Mouse (Mus musculus) megakaryocyte-erythroid progenitor cell, adult 5-6 weeks (primary cell): Measurements from ENCODE around the gene Napepld. TPM values are rescaled to one million over a fixed set of nuclear protein-coding genes. Genes with fewer than 3 reads are reported as not detected.
"Not testable (repeated sequence)": the region's sequence is repeated elsewhere in the genome, so short reads cannot be mapped to it uniquely, and the experiment has no call there.

Experiments used
- ATAC-seq: replicated peaks from 2 replicates; pipeline ENCODE4 v1.8.0; 2016; ENCODE audit warnings: mild to moderate bottlenecking, inconsistent platforms; ENCODE audit not compliant: severe bottlenecking, poor library complexity, low FRiP score, low TSS enrichment
- total RNA-seq, 2 experiments: library from RNA; stranded (forward) in 1 of 2; stranded (reverse) in 1 of 2; fragments of 200-1000, 215-1000 nt in 1 of 2; fragments of >200 nt in 1 of 2; fragmentation: Nextera tagmentation in 1 of 2; gene quantifications; 2 replicates each; pipeline ENCODE4 v1.2.3; 2014 to 2017

The Napepld gene
- total RNA-seq, 2 experiments from 2014 or later = 1.4 to 2.3 TPM

DNA sequence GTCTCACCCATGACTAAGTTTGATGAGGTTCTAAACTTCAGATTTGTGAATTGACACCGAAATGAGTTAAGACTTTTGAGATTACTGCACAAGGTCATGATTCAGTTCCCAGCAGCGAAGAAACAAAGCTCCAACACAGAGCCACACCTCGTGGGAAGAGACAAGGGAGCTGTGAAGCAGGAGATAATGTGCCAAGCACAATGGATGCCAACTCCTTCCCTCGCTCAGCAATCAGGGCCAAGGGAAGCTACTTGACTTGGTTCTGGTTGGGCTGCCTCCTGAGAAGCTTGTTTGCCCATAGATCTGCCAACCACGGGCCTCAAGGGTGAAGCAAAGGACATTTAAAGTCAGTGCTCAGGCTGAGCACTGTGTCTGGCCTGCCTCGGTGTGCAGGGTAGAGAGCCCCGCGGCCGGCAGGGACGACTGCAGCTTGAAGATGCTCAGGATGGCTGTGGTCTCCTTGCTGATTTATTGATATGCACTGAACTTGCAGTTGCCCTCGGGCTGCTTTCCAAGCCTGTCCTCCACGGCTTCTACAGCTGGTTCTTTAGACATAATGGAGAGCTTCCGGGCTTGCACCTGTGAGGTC lies 11.0 kb upstream of the Napepld start:
- ATAC-seq = 0 out of 2 replicates have a peak, but pooled peaks have one; percentile 18

DNA sequence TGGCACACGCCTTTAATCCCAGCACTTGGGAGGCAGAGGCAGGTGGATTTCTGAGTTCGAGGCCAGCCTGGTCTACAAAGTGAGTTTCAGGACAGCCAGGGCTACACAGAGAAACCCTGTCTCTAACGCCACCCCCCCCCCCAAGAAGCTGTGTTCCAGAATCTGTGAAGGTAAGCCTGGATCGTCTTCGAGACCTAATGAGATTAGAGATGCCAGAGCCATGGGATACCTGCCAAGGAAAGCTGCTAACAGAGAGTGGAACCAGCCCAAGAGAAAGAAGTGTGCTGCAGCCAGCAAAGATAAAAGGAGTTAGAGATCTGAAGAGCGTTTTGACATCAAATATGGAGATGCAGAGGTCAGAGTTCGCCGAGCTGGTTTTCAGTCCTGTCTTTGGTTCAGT lies 6.8 kb upstream of the Napepld start:
- ATAC-seq = not testable (repeated sequence)

DNA sequence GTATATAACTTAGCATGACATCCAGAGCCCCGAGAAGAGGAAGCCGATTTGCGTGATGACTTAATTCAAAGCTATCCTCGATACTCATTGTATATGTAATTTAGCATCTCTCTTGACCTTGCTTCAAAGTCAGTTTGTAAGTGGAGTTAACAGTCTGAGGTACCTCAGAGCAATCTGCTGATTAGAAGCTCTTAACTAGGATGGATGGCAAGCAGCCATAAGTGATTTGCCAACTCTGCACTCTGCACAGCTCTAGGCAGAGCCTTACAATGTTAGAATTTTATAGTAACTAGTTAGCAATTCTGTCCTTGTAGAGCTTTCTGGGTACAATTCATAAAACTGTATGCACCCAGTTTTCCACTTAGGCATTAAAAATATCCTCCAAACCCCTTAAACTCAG lies 5.3 kb upstream of the Napepld start:
- no peak for ATAC-seq

DNA sequence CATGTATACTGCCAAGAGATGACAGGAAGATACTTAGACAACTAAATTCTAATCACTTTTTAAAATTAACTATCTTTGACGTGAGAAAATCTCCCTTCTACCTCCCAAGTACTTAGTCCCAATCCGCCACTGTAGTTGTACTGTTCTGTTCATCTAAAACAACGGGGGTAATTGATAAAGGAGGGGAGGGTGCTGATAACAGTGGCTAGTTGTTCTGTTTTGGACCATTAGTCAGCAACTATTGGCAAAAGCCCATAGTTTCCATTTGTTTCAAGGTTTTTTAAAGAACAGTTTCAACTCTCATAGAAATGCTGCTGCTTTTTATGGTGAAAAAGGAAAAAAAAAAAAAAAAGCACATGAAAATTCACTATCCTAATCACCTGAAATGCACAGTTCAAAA lies 2.5 kb upstream of the Napepld start:
- no peak for ATAC-seq

DNA sequence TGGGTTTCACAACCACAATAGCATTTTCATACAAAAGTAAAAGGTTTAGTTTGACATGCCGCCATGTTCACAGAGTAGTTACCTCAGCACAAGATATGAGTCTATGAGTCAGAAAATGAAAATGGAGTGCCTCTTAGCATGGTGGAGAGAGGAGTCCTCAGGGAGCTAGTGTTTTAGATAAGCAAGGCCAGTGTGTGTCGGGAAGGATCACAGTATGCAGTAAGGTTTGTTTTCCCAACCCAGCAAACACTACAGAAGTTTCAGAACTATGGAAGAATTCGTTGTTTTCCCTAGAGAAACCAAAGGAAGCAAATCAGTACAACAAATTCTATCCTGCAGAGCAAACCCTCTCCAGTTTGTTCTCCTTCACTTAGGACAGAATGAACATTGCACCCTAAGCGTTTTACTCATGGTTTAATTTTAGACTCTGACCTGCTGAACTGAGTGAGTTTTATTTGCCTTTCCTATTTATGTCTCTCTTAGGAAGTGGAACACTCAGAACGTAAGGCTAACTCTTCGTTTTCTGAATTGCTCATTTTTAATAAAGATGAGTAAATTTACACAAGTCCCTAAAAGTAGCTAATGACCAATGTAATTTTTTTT lies 1.8 kb upstream of the Napepld start:
- ATAC-seq = no peak

DNA sequence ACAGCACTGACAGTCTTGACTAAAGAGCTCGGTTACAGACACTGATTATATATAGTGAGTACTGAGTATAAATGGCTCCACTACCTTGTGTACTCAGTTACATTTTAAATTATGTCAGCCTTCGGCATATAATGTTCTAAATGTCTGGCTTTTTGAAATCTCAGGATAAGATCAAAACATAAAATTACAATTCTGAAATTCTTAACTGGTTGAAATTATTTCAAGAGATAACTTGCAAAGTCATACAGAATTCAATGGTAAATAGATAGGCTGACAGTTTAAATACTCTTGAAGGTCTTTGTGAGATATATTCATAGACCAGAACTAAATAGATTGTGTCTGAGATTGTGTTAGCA lies 791 bp upstream of the Napepld start:
- ATAC-seq = no peak

DNA sequence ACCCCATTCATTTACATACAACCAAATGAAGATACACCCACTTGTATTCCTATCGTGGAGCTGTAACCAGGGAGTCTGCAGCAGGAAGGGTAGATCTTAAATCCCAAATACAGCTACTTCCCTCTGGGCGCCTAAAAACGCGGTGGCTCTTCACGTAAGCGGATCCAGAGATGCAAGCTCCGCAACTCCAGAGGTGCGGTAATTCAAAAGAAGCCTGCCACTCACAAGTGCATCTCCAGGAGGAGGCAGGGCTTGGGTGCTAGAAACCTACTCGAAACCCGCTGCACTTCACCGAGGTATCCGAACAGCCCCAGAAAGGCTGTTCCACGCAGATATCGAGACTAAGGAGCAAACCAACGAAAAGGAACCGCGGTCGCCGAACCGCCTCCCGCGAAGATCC lies 262 bp downstream of the Napepld start:
- ATAC-seq = peak; percentile 70

DNA sequence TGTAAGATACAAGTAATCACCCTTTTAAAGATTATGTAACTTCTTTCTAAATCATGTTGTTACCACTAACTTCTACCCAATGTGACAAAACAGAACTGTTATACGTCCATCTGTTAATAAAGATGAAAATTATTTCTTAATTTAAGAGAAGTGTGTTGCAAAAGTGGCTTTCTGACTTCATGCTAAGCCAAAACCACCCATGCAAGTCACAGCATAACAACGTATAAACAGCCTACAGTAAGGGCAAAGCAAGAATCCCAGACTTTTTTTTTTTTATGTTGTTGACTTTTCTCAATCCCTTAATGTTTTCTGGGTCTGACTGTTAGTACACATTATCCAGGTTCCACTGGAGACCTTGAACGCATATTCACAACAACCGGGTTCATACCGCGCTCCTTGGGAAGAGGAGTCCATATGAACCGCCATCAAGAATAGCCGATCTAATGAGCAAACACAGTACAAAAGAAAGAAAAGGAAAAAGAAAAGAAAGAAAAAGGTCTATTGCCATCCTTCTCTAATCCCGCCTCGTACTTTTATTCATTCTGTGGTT lies 849 bp downstream of the Napepld start:
- no peak for ATAC-seq

DNA sequence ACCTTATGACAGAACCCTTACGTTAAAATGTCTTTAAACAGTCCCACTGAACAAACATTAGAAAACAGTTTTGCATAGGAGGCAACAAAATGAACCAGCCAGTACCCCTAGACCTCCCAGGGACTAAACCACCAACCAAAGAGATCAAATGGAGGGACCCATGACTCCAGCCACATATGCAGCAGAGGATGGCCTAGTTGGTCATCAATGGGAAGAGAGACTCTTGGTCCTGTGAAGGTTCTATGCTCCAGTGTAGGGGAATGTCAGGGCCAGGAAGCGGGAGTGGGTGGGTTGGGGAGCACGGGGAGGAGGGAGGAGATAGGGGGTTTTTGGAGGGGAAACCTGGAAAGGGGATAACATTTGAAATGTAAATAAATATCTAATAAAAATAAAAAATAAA lies 1.6 kb downstream of the Napepld start:
- not testable (repeated sequence) for ATAC-seq

DNA sequence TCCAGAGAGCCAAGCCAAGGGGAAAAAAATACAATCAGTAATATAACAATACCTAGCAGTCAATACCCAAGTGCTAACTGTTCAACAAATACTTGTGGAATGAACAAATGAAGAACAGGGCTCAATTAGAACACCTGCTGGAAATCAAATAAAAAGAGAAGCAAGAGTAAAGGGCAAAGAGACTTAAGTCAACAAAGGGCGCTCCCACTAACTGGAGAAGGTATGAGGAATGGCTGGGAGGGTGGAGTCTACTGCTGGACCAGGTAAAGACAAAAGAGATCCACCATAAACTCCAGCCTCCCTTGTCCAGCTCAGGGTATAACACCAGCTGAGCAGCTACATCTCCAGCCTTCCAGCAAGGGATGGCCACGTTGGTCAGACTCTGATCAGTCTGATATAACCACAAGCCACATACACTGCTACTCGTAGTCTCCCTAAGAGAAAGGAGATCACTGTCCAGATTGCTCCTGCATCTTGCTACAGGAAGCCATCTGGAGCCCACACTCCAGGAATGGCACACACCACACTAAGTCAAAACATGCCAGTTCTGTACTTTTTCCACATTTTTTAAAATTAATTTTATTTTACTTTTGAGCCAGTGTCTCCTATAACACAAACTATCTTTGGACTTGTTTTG lies 6.2 kb downstream of the Napepld start:
- no peak for ATAC-seq

DNA sequence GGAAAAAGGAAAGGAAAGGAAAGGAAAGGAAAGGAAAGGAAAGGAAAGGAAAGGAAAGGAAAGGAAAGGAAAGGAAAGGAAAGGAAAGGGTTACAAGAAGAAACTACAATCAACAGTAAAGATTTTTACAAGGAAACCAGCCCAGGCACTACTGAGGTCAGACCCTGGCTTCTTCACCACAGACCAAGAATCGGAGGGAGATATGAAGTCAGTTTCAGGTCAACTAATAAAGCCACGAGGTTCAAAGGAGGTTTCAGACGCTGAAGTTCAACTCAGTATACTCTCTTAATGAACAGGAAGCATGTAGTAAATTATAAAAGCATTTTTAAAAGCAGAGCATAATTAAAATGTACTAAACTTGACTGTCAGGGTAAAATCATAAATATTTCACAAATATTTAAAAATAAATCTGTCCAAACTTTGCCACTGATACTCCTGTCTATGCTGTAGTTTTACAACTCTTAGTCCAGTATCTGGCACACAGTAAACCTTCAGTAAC lies 7.8 kb downstream of the Napepld start:
- ATAC-seq = no peak

DNA sequence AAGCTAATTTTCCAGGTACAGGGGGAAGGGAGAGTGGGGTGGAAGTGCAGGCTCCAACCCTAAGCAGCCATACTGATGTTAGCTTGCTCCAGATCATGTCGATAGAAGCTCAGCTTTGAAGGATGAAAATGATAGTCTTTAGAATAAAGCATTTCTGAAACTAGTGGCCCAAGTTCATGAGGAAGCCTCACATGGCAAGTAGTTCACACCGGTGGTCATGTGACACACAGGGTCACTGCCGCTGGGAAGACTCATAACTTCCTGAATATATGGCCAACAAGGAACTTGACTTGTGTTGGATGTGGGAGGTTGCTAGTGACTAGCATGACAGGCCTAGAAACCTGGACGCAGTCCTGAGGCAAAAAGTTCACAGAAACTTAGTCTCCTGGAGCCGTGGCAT lies 9.0 kb downstream of the Napepld start:
- no peak for ATAC-seq

DNA sequence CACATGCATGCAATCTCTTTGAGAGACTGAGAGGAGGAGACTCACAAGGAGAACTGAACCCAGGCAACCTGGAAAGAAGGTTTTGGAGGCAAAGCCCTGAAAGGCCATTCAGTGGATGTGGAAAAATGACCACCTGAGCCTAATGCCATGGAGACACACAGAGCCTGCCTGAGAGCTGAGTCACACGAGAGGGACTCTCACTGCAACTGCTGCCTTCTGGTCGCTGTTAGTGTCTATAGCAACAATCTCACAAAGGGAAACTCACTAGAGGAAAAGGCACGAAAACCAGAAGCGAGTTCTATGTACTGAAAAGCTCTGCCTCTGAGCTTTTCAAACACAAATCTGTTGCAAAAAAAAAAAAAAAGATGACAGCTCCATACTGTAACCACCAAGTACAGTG lies 14.2 kb downstream of the Napepld start:
- peak; percentile 73 for ATAC-seq

DNA sequence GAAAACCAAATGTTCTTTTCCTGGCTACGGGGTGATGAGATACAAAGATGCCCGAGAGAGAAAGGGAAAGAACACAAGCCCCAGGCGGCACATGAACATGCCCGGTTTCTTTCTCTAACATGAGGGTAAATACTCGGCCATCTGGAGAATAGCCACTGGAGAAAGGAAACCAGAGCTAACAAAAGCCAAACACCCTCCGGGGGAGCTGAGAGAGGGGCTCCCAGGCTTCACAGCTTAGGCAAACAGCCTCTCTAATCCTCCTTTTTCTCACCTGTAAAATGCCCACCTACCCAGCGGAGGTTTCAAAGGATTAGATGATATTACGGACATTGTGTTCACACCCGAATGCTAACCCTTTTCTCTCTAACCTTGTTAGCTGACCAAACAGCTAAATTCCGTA lies 16.2 kb downstream of the Napepld start:
- no peak for ATAC-seq

DNA sequence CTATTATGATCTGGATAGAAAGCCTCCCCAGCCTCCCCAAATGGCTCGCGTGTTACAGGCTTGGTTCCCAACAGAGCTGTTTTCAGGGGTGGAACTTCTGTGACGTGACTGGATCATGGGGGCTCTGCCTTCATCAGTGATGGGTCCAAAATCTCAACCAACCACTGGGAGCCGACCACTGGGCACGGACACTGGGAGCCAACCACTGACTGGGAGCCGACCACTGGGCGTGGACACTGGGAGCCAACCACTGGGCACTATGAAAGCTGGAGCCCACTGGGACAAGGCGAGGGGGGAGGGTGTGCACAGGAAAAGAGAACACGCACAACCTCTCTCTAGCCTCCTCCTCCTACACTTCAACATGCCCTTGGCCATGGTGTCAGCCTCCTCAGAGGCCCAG lies 17.4 kb downstream of the Napepld start:
- no peak for ATAC-seq

DNA sequence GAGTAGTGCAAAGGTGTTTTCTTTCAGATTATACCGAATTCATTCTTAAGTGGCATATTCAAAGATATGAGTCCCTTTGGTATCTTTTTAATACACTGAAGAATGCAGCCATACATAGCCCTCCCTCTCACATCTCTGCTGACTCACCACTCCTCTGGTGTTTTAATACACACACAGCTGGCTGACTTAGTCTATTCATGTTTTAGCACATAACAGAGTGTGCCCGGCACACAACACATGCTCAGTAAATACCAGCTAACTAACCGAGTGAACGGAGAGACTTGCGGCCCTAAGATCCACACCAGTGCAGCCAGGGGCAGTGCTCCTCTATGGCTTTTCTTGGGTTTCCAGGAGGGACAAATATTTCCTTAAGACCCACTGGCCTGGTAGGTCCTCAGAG lies 20.3 kb downstream of the Napepld start:
- peak; percentile 62 for ATAC-seq

DNA sequence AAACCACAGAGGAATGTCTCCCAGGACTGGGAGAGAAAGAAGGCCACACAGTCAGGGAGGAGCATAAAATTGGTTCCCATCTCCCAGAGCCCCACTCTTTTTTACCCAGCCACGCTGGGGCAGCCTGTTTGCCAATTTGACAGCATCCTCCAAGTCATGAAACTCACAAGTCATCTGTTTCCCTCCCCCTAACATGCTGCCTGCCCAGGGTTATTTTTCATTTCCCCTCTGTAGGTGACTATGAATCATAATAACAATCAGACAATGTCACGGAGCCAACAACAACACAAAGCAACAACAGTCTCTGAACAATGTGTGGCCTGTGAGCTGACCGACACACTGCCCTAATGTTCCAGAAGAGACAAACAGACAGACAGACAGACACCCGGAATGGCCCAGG lies 21.2 kb downstream of the Napepld start:
- ATAC-seq = no peak

DNA sequence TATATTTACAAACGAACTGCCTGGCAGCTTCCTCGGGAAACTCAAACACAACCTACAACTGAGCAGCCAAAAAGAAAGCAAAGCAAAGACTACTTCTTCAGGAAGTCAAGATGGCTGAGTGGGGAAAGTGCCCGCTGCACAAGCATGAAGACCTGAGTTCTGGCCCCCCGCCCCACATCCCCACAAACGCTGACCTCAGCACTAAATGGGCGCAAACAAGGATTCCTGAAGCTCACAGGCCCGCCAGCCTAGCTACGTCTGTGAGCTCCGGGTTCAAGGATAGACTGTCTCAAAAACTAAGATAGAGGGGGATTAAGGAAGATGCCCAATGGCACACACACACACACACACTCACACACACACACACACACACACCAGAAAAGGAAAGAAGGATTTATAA lies 22.8 kb downstream of the Napepld start:
- ATAC-seq = no peak

DNA sequence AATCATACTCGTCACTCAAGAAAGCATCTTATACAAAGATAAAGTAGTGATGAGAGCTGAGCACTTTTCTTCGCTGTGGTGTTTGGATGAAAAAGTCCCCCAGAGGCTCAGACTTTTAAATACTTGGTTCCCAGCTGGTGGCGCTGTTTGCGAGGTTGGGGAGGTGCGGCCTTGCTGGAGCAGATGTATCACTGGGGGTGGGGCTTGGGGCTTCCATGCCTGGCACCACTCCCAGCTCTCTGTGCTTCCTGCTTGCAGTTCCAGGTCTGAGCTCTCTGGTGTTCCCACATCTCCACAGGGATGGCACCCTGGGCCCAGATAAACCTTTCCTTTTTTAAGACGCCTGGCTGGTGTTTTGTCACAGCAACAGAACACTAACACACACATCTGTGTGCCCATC lies 23.3 kb downstream of the Napepld start:
- ATAC-seq = no peak

DNA sequence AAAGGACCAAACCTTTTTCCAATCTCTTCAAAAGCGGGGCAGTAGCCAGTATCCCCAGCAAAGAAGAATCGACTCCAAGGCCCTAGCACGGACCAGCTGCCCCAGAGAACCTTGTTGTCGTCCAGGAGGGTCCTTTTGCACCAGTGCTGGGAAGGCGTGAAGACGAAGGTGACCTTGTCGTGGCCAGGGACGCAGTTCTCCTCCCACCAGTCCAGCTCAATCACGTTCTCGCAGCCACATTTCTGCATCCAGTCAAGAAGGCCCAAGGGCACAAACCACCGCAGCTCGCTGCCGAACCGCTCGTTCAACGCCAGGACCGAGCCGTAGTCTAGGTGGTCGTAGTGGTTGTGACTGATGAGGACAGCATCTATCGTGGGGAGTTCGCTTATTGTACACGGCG lies 25.7 kb downstream of the Napepld start:
- no peak for ATAC-seq

DNA sequence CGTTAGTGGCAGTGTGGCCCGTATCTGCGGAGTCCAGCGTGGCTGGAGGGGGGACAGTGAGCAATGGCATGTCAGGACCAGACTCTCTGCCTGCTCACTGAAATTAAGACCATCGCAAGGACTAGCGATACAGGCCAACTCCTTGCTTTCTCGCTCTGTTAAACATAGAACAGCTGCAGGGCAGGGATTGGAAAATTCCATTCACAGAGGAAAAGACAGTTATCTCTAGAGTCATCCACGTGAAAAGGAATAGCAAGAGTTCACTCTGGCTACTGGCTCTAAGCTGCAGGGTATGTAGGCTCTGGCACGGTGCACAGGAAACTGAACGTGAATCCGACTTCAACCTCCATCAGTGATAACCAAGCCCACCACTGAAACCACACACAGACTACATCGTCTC lies 26.2 kb downstream of the Napepld start:
- ATAC-seq = no peak
